Mouse (Mus musculus): ENCODE data around the gene Pkdcc. TPM values are rescaled to one million over a fixed set of nuclear protein-coding genes. Genes with fewer than 3 reads are reported as not detected.

Pkdcc gene
- polyA plus RNA-seq, 1 experiment from 2014 or later = 5.1 TPM

DNA sequence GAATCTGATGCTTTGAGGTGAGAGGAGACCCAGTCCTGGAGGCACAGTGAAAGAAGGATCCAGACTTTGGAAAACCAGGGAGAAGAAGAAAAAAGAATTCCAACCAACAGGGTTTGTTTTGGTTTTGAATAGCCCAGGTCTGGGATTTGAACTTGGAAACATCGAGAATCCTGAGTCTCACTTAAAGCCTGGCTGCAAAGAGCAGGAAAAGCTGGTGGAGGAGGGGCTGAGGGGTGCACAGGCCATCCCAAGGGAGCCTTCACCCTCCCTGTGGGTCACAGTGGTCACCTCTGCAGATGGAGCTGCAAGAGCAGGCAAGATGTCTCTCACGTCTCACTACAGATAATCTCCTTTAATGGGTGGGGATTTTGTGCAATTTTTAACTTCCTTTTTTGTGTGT, 6.6 kb upstream of the Pkdcc start:
- Histone ChIP-seq H3K4me3 (ENCODE audit: low read length) (no peak overlapping the region), H3K4me2 (ENCODE audit: low read length) (no peak overlapping the region), H3K9ac (ENCODE audit: low read depth, low read length) (no peak overlapping the region), H3K9me3 (ENCODE audit: control insufficient read depth, low read length) (no peaks in the 10 kb centered on the region), H3K27me3 (replicated peaks; ENCODE audit: control insufficient read depth, insufficient read depth, low read length) (no peaks in the 10 kb centered on the region), H3K27ac (ENCODE audit: low read depth, low read length) (no peak overlapping the region), H3K4me1 (ENCODE audit: control insufficient read depth, insufficient read depth, low read depth, low read length) (peaks cover 6% of the 10 kb centered on the region), H3K36me3 (ENCODE audit: control insufficient read depth, insufficient read depth, low read length) (no peaks in the 10 kb centered on the region)
- WGBS = 62% methylated on average over 2 of the region's 2 CpGs
- no peak for ATAC-seq

DNA sequence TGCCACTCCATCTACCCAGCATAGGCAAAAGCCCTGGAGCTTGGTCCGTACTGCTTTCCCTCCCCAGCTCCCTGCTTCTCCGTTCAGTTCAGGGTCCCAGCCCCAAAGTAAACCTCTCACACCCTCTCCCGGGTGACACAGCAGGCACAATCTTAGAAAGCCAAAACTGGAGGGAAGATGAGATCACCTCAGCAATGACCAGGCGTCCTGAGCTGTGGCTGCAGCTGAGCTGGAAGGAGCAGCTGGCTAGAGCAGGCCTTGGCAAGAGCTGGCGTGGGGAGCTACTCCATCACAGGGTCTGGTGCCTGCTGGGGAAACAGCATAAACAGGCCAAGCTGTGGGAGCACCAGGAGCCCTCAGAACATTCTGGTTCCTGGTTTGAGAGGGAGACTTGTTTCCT, 4.6 kb upstream of the Pkdcc start:
- 62% methylated on average over 5 of the region's 5 CpGs for WGBS

DNA sequence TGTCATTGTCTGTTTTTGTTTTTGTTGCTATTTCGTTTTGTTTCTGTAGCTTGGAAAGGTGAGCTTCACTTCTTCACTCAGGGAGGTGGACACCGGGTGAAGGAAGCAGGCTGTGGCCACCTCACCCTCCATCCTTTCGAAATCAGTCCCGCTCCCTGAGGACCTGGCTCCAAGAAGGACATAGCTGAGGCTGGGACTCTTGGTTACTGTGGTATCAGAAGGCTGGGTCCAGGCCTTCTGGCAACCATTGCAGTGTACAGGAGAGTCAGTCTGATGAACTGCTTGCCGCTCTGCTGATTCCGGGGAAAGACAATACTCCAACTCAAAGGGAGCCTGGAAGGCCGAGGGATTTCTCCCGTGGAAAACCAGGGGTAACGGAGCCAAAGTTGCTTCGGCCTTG, 3.9 kb upstream of the Pkdcc start:
- Histone ChIP-seq H3K9me3 (ENCODE audit: control insufficient read depth, low read length) (no peaks in the 10 kb centered on the region), H3K4me1 (ENCODE audit: control insufficient read depth, insufficient read depth, low read depth, low read length) (peaks cover 14% of the 10 kb centered on the region), H3K4me2 (ENCODE audit: low read length) (no peak overlapping the region), H3K4me3 (ENCODE audit: low read length) (no peak overlapping the region), H3K36me3 (ENCODE audit: control insufficient read depth, insufficient read depth, low read length) (no peaks in the 10 kb centered on the region), H3K27me3 (replicated peaks; ENCODE audit: control insufficient read depth, insufficient read depth, low read length) (no peaks in the 10 kb centered on the region), H3K27ac (ENCODE audit: low read depth, low read length) (no peak overlapping the region), H3K9ac (ENCODE audit: low read depth, low read length) (no peak overlapping the region)
- WGBS = 85% methylated on average over 10 of the region's 10 CpGs
- ATAC-seq = no peak

More for the DNA sequence above, 4.6 kb upstream of the Pkdcc start:
- Histone ChIP-seq H3K27ac (ENCODE audit: low read depth, low read length) (no peak overlapping the region), H3K4me1 (ENCODE audit: control insufficient read depth, insufficient read depth, low read depth, low read length) (peaks cover 12% of the 10 kb centered on the region), H3K4me2 (ENCODE audit: low read length) (no peak overlapping the region), H3K4me3 (ENCODE audit: low read length) (no peak overlapping the region), H3K9ac (ENCODE audit: low read depth, low read length) (no peak overlapping the region), H3K36me3 (ENCODE audit: control insufficient read depth, insufficient read depth, low read length) (no peaks in the 10 kb centered on the region), H3K9me3 (ENCODE audit: control insufficient read depth, low read length) (no peaks in the 10 kb centered on the region), H3K27me3 (replicated peaks; ENCODE audit: control insufficient read depth, insufficient read depth, low read length) (no peaks in the 10 kb centered on the region)
- ATAC-seq = no peak

DNA sequence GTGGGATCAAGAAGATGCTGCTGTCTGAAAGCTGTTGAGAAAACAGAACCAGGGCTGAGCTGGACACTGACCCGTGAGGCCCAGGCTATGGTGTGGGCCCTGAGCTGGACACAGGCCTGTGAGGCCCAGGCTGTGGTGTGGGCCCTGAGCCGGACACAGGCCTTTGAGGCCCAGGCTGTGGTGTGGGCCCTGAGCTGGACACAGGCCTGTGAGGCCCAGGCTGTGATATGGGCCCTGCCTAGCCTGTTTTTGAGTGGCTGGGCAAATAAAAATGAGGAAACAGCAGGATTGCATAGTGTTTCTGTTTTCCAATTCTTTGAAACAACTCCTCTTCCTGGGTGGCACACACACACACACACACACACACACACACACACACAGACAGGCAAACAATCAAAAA, 2.7 kb upstream of the Pkdcc start:
- no peak for ATAC-seq
- Histone ChIP-seq H3K9me3 (ENCODE audit: control insufficient read depth, low read length) (no peaks in the 10 kb centered on the region), H3K4me1 (ENCODE audit: control insufficient read depth, insufficient read depth, low read depth, low read length) (peaks cover 26% of the 10 kb centered on the region), H3K36me3 (ENCODE audit: control insufficient read depth, insufficient read depth, low read length) (no peaks in the 10 kb centered on the region), H3K9ac (ENCODE audit: low read depth, low read length) (no peak overlapping the region), H3K27ac (ENCODE audit: low read depth, low read length) (no peak overlapping the region), H3K4me2 (ENCODE audit: low read length) (no peak overlapping the region), H3K27me3 (replicated peaks; ENCODE audit: control insufficient read depth, insufficient read depth, low read length) (no peaks in the 10 kb centered on the region), H3K4me3 (ENCODE audit: low read length) (no peak overlapping the region)
- WGBS = 93% methylated on average over 2 of the region's 2 CpGs

DNA sequence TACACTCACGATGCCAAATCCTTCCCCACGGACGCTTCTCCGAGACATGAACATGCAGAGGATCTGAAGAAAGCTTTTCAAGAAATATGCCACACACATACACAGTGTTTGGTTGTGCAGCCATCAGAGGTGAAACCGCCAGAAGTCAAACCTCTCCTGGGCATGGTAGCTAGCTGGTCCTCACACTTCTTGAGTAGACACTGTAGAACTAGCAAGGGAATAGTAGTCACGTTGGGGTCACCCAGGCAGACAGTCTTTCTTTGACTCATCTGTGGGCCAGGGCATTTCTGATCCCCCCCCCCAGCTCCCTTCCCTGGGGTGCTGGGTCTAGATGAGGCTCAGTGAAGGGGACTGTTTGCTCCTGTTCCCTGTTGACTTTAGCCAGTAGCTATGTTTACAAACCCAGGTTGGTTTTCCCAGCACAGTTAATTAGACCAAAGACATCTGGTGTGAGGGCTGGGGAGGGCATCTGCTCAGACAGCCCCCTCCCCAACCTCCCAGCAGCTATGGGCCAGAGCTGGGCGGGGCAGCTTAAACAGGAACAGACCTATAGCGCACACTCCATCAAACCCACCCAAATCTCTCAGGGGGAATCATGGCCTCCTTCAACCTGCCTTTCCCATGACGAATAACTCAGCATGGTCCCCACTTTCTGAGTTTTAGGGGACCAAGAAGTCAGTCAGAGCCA, 1.7 kb upstream of the Pkdcc start:
- no peaks in the 10 kb centered on the region for H3K27me3 ChIP-seq (replicated peaks; ENCODE audit: control insufficient read depth, insufficient read depth, low read length)
- WGBS = 51% methylated on average over 9 of the region's 9 CpGs
- ATAC-seq = no peak
- H3K9ac ChIP-seq (ENCODE audit: low read depth, low read length) = no peak overlapping the region
- peak overlapping the region; percentile 94; the same call in 1 of the 2 replicates for H3K4me2 ChIP-seq (ENCODE audit: low read length)
- H3K36me3 ChIP-seq (ENCODE audit: control insufficient read depth, insufficient read depth, low read length) = no peaks in the 10 kb centered on the region
- no peaks in the 10 kb centered on the region for H3K9me3 ChIP-seq (ENCODE audit: control insufficient read depth, low read length)
- H3K27ac ChIP-seq (ENCODE audit: low read depth, low read length) = no peak overlapping the region
- H3K4me3 ChIP-seq (ENCODE audit: low read length) = no peak overlapping the region
- H3K4me1 ChIP-seq (ENCODE audit: control insufficient read depth, insufficient read depth, low read depth, low read length) = peaks cover 34% of the 10 kb centered on the region

DNA sequence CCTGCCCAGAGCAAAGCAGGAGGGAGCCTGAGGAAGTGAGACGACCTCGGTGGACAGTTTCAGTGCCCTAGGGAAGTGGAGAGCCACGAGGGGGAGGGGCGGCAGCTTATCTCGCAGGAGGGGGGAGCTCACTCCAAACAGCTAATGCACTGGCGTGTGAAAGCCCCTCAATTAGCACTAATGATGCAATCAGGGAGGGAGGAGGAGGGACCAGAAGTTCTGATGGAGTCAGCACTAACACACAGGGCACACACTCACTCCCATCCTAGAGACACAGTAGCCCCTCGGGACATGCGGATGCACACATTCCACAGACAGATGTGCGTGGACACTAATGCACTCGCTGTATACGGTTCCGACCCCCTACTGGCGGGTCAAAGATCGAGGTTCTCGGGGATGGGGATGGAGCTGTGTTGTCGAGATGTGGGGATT, 915 bp upstream of the Pkdcc start:
- Histone ChIP-seq H3K9ac (ENCODE audit: low read depth, low read length) (peak overlapping the region; percentile 97), H3K4me2 (ENCODE audit: low read length) (peak overlapping the region; percentile 94), H3K36me3 (ENCODE audit: control insufficient read depth, insufficient read depth, low read length) (no peaks in the 10 kb centered on the region), H3K4me1 (ENCODE audit: control insufficient read depth, insufficient read depth, low read depth, low read length) (peaks cover 41% of the 10 kb centered on the region), H3K27ac (ENCODE audit: low read depth, low read length) (peak overlapping the region; percentile 87), H3K4me3 (ENCODE audit: low read length) (peak overlapping the region; percentile 81), H3K27me3 (replicated peaks; ENCODE audit: control insufficient read depth, insufficient read depth, low read length) (no peaks in the 10 kb centered on the region), H3K9me3 (ENCODE audit: control insufficient read depth, low read length) (no peaks in the 10 kb centered on the region)
- ATAC-seq = 0 out of 2 replicates have a peak, but pooled peaks have one; percentile 5
- WGBS = 1% methylated on average over 16 of the region's 16 CpGs

DNA sequence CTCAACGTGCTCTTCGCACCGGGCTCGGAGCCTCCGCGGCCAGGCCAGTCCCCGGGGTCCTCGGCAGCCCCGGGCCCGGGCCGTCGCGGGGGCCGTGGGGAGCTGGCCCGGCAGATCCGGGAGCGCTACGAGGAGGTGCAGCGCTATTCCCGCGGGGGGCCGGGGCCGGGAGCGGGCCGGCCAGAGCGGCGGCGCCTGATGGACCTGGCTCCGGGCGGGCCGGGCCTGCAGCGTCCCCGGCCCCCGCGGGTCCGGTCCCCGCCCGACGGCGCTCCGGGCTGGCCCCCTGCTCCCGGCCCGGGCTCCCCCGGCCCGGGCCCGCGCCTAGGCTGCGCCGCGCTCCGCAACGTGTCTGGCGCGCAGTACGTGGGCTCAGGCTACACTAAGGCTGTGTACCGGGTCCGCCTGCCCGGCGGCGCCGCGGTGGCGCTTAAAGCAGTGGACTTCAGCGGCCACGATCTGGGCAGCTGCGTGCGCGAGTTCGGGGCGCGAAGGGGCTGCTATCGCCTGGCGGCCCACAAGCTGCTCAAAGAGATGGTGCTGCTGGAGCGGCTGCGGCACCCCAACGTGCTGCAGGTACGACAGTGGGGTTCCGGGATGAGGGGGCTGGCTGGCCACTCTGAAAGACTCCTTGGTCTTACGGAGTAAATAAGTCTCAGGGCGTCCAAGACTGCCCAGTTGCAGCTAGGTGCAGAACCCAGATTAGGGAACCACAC, 595 bp downstream of the Pkdcc start:
- peak; percentile 40 for ATAC-seq

DNA sequence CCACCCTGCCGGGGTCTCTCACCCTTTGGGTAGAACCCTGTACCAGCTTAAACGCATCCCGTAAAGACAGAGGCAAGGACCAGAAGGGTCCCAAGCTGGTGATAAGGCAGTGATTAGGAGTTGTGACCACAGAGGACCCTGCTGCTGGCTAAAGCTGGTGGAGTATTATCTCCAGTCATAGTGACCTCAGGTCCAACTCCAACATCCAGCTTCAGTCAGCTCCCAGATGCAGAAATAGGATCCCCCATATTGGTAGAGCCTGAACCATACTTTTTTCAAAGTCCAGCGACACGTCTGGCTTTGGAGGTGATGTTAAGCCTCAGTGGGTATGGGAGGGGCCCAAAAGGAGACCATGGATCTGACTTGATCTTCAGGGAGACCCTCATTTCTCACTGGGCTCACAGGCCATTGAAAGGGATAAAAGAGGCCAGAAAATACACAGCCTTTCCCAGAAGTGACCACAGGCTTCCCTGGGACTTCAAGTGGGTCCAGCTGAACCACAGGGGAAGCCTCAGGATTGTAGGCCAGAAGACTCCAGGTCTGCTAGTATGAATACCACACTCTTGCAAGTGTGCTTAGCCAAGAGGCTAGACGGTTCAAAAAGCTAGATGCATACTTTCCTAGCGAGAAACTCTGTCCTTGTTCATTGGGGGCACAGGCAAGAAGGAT, 1.3 kb downstream of the Pkdcc start:
- WGBS = 21% methylated on average over 7 of the region's 7 CpGs
- H3K36me3 ChIP-seq (ENCODE audit: control insufficient read depth, insufficient read depth, low read length) = no peaks in the 10 kb centered on the region; the same call in 1 of the 2 replicates
- H3K4me3 ChIP-seq (ENCODE audit: low read length) = peak overlapping the region; percentile 81
- H3K9me3 ChIP-seq (ENCODE audit: control insufficient read depth, low read length) = no peaks in the 10 kb centered on the region
- H3K27me3 ChIP-seq (replicated peaks; ENCODE audit: control insufficient read depth, insufficient read depth, low read length) = no peaks in the 10 kb centered on the region
- ATAC-seq = no peak
- H3K27ac ChIP-seq (ENCODE audit: low read depth, low read length) = peak overlapping the region; percentile 87
- peak overlapping the region; percentile 94 for H3K4me2 ChIP-seq (ENCODE audit: low read length)
- peaks cover 48% of the 10 kb centered on the region for H3K4me1 ChIP-seq (ENCODE audit: control insufficient read depth, insufficient read depth, low read depth, low read length)
- H3K9ac ChIP-seq (ENCODE audit: low read depth, low read length) = peak overlapping the region; percentile 97

More for the DNA sequence above, 595 bp downstream of the Pkdcc start:
- Histone ChIP-seq H3K4me3 (ENCODE audit: low read length) (peak overlapping the region; percentile 81), H3K9ac (ENCODE audit: low read depth, low read length) (peak overlapping the region; percentile 97), H3K27ac (ENCODE audit: low read depth, low read length) (peak overlapping the region; percentile 87), H3K9me3 (ENCODE audit: control insufficient read depth, low read length) (no peaks in the 10 kb centered on the region), H3K4me2 (ENCODE audit: low read length) (peak overlapping the region; percentile 94), H3K27me3 (replicated peaks; ENCODE audit: control insufficient read depth, insufficient read depth, low read length) (no peaks in the 10 kb centered on the region), H3K36me3 (ENCODE audit: control insufficient read depth, insufficient read depth, low read length) (no peaks in the 10 kb centered on the region), H3K4me1 (ENCODE audit: control insufficient read depth, insufficient read depth, low read depth, low read length) (peaks cover 48% of the 10 kb centered on the region)
- under 1% methylated on average over 54 of the region's 80 CpGs for WGBS

DNA sequence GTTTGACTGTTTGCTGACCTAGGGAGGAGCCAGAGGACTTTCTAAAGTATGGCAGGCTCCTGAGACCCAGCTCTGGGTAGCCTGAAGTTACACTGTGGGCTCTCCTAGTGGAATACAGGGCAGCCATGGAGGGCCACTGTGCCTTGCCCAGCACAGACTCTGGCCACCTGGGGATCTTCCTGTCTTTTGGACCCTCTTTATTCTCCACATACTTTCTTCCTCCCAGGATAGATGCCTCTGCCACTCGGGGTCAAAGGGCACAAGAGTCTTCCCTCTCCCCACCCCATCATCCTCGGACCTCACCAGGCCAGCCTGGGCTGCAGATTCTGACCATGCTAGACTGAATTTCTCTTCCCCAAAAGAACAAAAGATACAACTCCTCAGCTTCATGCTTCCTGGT, 3.1 kb downstream of the Pkdcc start:
- no peaks in the 10 kb centered on the region for H3K9me3 ChIP-seq (ENCODE audit: control insufficient read depth, low read length)
- H3K9ac ChIP-seq (ENCODE audit: low read depth, low read length) = no peak overlapping the region
- 25% methylated on average over 2 of the region's 2 CpGs for WGBS
- H3K27ac ChIP-seq (ENCODE audit: low read depth, low read length) = no peak overlapping the region
- H3K4me2 ChIP-seq (ENCODE audit: low read length) = peak overlapping the region; percentile 94
- no peaks in the 10 kb centered on the region; the same call in 1 of the 2 replicates for H3K36me3 ChIP-seq (ENCODE audit: control insufficient read depth, insufficient read depth, low read length)
- ATAC-seq = no peak
- no peak overlapping the region for H3K4me3 ChIP-seq (ENCODE audit: low read length)
- H3K27me3 ChIP-seq (replicated peaks; ENCODE audit: control insufficient read depth, insufficient read depth, low read length) = no peaks in the 10 kb centered on the region
- peaks cover 54% of the 10 kb centered on the region for H3K4me1 ChIP-seq (ENCODE audit: control insufficient read depth, insufficient read depth, low read depth, low read length)

Data from hindbrain, embryonic 16.5 days (tissue).